Mouse (Mus musculus) spleen, postnatal 36 days (tissue): ENCODE data around the gene Plcd1.

Experiments used
- DNase-seq, 2 experiments: peaks; one replicate each; pipeline ENCODE4 v3.0.0; 2022; ENCODE audit warnings: low spot score in 2 of 2, mixed read lengths in 1 of 2

The Plcd1 gene

GRCm38 (mm10) chr9:119025263-119025662 lies 68.0 kb downstream of the Plcd1 start:
- no peak for DNase-seq

DNA sequence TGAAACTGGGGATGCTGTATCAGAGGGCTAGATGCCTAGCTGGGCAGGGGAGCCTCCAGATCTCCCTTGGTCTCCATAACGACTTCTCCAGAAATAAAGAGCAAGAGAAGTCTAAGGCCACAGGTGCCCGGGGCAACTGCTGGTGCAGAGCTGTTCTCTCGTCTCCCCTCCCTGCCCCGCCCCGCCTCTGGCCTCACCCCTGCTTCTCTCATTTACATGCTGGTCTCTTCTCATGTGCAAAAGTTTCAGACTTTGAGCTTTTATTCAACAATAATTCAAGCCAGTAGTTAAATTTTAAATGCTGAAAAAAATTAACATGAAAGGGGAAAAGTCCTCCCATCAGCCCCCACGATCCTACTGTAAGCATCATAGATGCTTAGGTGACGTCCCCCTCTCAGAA lies 71.6 kb downstream of the Plcd1 start:
- DNase-seq: no peak
